Mouse (Mus musculus): ENCODE measurements around the gene Cavin1. TPM values are rescaled to one million over a fixed set of nuclear protein-coding genes. Genes with fewer than 3 reads are reported as not detected.
A peak's percentile ranks its signal among the peaks of the same experiment; 100 is the strongest.
"Not testable (repeated sequence)": the region's sequence is repeated elsewhere in the genome, so short reads cannot be mapped to it uniquely, and the experiment has no call there.

Gene Cavin1
- 42.0 and 43.9 TPM in 2 replicates for polyA plus RNA-seq (2015; fragmentation: Nextera tagmentation; extraction: Ambion mirVana)

DNA sequence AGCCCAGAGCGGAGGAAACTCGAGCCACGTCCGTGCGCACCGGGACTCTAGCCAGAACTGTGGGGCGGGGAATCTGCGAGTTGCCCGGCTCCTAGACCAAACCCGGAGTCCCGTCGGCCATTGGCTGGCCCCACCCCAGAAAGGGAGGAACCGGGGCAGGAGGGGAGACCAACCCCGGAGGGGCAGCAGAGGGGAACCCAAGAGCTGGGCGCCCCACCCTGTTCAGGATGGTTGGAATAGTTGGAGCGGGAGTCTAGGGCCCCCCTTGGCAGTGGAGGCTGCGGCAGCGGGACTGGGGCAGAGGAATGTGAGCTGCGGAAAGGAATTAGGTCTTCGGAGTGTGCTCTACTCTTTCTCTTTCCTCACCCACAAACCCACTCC is at the start of gene Cavin1:
Gene Cavin1, minus strand, starts transcription at position 331 of the 381 bp plus-strand sequence.
- no peaks in the 10 kb centered on the region for H3K9me3 ChIP-seq
- WGBS = 3% methylated on average over 20 of the region's 20 CpGs
- no peaks in the 10 kb centered on the region for H3K36me3 ChIP-seq
- H3K9ac ChIP-seq = peak within 1 kb of the TSS; percentile 53
- peak within 1 kb of the TSS; percentile 53 for H3K4me2 ChIP-seq
- peaks cover 87% of the 10 kb centered on the region for H3K27me3 ChIP-seq
- H3K4me1 ChIP-seq (replicated peaks) = peaks cover 18% of the 10 kb centered on the region
- H3K4me3 ChIP-seq = peak within 1 kb of the TSS; percentile 40
- H3K27ac ChIP-seq = no peak within 1 kb of the TSS
- ATAC-seq (ENCODE audit: low FRiP score) = no peak

DNA sequence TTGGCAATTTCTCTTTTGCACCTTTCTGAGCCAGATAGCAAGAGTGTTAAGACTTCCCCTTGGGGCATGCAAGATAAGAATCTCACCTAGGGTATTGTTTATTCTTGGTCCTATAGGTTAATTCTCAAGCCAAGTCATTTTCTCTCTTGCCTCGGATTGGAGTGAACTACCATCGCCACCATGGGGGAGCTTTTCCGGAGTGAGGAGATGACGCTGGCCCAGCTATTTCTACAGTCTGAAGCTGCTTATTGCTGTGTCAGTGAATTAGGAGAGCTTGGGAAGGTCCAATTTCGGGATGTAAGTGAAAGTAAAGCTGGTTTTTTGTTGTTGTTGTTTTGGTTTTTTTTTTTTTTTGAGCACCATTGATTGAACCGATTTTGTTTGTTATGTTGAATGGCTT is 41.0 kb upstream of the Cavin1 start:
- Histone ChIP-seq H3K27ac (no peak overlapping the region), H3K36me3 (peaks cover 30% of the 10 kb centered on the region), H3K9ac (peak overlapping the region; percentile 93), H3K4me2 (peak overlapping the region; percentile 60), H3K4me3 (peak overlapping the region; percentile 69), H3K4me1 (replicated peaks) (peaks cover 40% of the 10 kb centered on the region), H3K9me3 (no peaks in the 10 kb centered on the region), H3K27me3 (no peaks in the 10 kb centered on the region)
- no peak for ATAC-seq (ENCODE audit: low FRiP score)
- WGBS = 79% methylated on average over 6 of the region's 6 CpGs

GRCm38 (mm10) chr11:101009888-101010784 is 39.4 kb upstream of the Cavin1 start:
- Histone ChIP-seq H3K9ac (peak overlapping the region; percentile 93), H3K4me2 (peak overlapping the region; percentile 60), H3K36me3 (peaks cover 24% of the 10 kb centered on the region), H3K4me3 (peak overlapping the region; percentile 69), H3K4me1 (replicated peaks) (peaks cover 37% of the 10 kb centered on the region), H3K27ac (peak overlapping the region; percentile 91), H3K9me3 (no peaks in the 10 kb centered on the region), H3K27me3 (peaks cover 8% of the 10 kb centered on the region; the same call in 1 of the 2 replicates)
- no peak; the same call in 1 of the 2 replicates for ATAC-seq (ENCODE audit: low FRiP score)
- WGBS = 8% methylated on average over 29 of the region's 29 CpGs

- Histone ChIP-seq H3K9ac (peak within 1 kb of the TSS; percentile 93), H3K36me3 (peaks cover 16% of the 10 kb centered on the region), H3K4me1 (replicated peaks) (peaks cover 37% of the 10 kb centered on the region), H3K27me3 (peaks cover 13% of the 10 kb centered on the region; the same call in 1 of the 2 replicates), H3K9me3 (no peaks in the 10 kb centered on the region), H3K4me3 (peak within 1 kb of the TSS; percentile 69), H3K27ac (peak within 1 kb of the TSS; percentile 91), H3K4me2 (peak within 1 kb of the TSS; percentile 60)
- peak; percentile 100 for ATAC-seq (ENCODE audit: low FRiP score)
- under 1% methylated on average over 44 of the region's 44 CpGs for WGBS
Observed at GRCm38 (mm10) chr11:101009046-101009887, 38.6 kb upstream of the Cavin1 start, which contains the start of gene Atp6v0a1. TSS of gene Atp6v0a1 (plus strand) at chr11:101009452.

- peak overlapping the region; percentile 60 for H3K4me2 ChIP-seq
- peaks cover 8% of the 10 kb centered on the region for H3K36me3 ChIP-seq
- WGBS = 57% methylated on average over 14 of the region's 14 CpGs
- peaks cover 13% of the 10 kb centered on the region; the same call in 1 of the 2 replicates for H3K27me3 ChIP-seq
- H3K4me1 ChIP-seq (replicated peaks) = peaks cover 31% of the 10 kb centered on the region
- peak overlapping the region; percentile 69 for H3K4me3 ChIP-seq
- no peaks in the 10 kb centered on the region for H3K9me3 ChIP-seq
- ATAC-seq (ENCODE audit: low FRiP score) = no peak
- peak overlapping the region; percentile 91 for H3K27ac ChIP-seq
- H3K9ac ChIP-seq = peak overlapping the region; percentile 63; the same call in 1 of the 2 replicates
Observed at GRCm38 (mm10) chr11:101008206-101009045, 37.7 kb upstream of the Cavin1 start.

DNA sequence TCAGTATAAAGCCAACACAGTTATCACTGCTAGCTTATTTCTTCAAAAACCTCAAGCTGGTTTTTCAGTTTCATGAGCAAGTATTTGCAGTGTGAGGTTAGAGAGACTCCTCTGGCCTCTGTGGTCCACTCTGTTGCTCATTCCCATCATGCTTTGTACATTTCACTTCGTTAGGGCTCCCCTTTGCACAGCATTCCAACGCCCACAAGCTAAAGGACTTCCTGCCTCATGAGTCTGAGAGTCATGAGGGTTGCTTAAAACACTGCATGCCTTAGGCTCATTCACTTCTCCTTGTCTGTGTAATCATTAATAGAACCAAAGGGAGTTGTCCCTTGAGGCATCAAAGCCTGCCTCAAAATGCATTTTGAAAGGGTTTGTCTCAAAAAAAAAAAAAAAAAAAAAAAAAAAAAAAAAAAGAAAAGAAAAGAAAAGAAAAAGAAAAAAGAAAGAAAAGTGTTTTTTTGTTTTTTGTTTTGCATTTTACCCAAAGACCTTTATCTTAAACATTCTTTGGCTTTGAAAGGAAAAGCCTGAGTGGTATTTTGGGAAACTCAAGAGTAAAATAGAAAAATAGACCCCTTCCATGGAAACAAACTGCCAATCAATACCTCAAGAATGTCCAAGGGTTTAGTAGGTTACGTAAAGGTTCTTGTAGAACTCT is 32.5 kb upstream of the Cavin1 start:
- no peak overlapping the region for H3K9ac ChIP-seq
- no peak overlapping the region for H3K4me2 ChIP-seq
- H3K4me1 ChIP-seq (replicated peaks) = 0 out of 2 replicates have a peak, but pooled peaks cover 1% of the 10 kb centered on the region
- no peak for ATAC-seq (ENCODE audit: low FRiP score)
- no peaks in the 10 kb centered on the region for H3K36me3 ChIP-seq
- WGBS = 32% methylated on average over 3 of the region's 3 CpGs
- no peaks in the 10 kb centered on the region for H3K9me3 ChIP-seq
- peaks cover 20% of the 10 kb centered on the region for H3K27me3 ChIP-seq
- H3K4me3 ChIP-seq = no peak overlapping the region
- H3K27ac ChIP-seq = no peak overlapping the region

- ATAC-seq (ENCODE audit: low FRiP score); H3K4me2 ChIP-seq; H3K27ac ChIP-seq; H3K9me3 ChIP-seq; H3K9ac ChIP-seq; H3K4me3 ChIP-seq; H3K36me3 ChIP-seq; H3K4me1 ChIP-seq (replicated peaks): not testable (repeated sequence)
- peaks cover 20% of the 10 kb centered on the region for H3K27me3 ChIP-seq
- 93% methylated on average over 4 of the region's 6 CpGs for WGBS
Observed at GRCm38 (mm10) chr11:101001875-101002552, 31.3 kb upstream of the Cavin1 start.

DNA sequence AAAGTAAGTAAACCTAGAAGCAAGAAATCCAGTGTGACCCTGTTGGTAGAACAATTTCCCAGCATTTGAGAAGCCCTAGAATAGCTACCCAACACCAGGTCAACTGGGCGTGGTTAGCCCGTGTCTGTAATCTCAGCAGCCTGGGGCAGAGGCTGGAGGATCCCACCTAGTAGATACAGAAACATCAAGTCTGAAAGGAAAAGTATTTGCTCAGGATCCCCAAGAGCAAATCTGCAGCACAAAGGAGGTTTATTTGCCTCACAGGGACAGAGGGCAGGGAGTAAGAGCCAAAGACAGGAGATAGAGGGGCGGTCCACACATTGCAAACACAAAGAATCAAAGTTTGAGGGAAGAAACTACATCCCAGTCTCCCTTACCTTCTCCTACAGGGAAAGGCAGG is 28.6 kb upstream of the Cavin1 start:
- 67% methylated on average over 3 of the region's 3 CpGs for WGBS
- ATAC-seq (ENCODE audit: low FRiP score) = no peak

DNA sequence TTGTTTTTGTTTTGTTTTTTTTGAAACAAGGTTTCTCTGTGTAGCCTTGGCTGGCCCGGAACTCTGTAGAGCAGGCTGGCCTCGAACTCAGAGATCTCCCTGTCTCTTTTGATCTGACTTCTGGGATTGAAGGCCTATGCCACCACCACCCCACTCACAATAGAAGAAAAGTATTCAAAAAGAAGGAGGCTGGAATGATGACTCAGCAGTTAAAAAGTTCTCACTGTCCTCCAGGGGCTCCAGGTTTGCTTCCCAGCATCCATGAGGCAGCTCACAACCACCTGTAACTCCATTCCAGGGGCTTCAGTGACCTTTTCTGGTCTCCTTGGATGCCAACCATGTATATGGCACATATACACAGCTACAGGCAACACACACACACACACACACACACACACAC is 28.1 kb upstream of the Cavin1 start:
- Histone ChIP-seq H3K4me2 (no peak overlapping the region), H3K9ac (no peak overlapping the region), H3K4me1 (replicated peaks) (no peaks in the 10 kb centered on the region), H3K9me3 (no peaks in the 10 kb centered on the region), H3K27ac (no peak overlapping the region), H3K4me3 (no peak overlapping the region), H3K36me3 (no peaks in the 10 kb centered on the region), H3K27me3 (peaks cover 7% of the 10 kb centered on the region; the same call in 1 of the 2 replicates)
- 85% methylated on average over 2 of the region's 2 CpGs for WGBS
- no peak for ATAC-seq (ENCODE audit: low FRiP score)

More for the DNA sequence above, 28.6 kb upstream of the Cavin1 start:
- H3K9ac ChIP-seq = no peak overlapping the region
- no peak overlapping the region for H3K27ac ChIP-seq
- H3K27me3 ChIP-seq = peaks cover 7% of the 10 kb centered on the region; the same call in 1 of the 2 replicates
- no peak overlapping the region for H3K4me3 ChIP-seq
- H3K9me3 ChIP-seq = no peaks in the 10 kb centered on the region
- no peaks in the 10 kb centered on the region for H3K4me1 ChIP-seq (replicated peaks)
- H3K4me2 ChIP-seq = no peak overlapping the region
- H3K36me3 ChIP-seq = no peaks in the 10 kb centered on the region

DNA sequence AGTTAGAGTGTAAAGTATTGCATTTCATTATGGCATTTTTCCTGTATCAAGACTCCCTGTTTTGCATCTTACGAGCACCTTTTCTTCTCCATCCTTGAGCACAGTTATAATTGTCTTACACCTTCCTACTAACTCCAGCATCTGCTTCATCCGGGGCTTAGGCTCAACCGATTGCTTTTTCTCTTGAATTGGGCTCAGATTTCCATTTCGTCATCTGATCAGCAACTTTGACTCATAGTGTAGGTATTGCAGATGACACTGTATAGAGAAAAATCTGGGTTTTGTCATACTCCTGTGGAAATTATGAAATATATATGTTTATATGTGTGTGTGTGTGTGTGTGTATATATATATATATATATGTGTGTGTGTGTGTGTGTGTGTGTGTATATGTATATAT is 25.8 kb upstream of the Cavin1 start:
- WGBS = 89% methylated on average over 4 of the region's 4 CpGs
- no peak for ATAC-seq (ENCODE audit: low FRiP score)
- H3K9me3 ChIP-seq = no peaks in the 10 kb centered on the region
- no peak overlapping the region for H3K9ac ChIP-seq
- peaks cover 7% of the 10 kb centered on the region; the same call in 1 of the 2 replicates for H3K27me3 ChIP-seq
- no peak overlapping the region for H3K27ac ChIP-seq
- no peaks in the 10 kb centered on the region for H3K4me1 ChIP-seq (replicated peaks)
- H3K4me2 ChIP-seq = no peak overlapping the region
- no peaks in the 10 kb centered on the region for H3K36me3 ChIP-seq
- H3K4me3 ChIP-seq = no peak overlapping the region

Measured in hindbrain, embryonic 13.5 days (tissue).